Mouse (Mus musculus): Measurements from ENCODE around the gene Ssh1. TPM values are rescaled to one million over a fixed set of nuclear protein-coding genes. Genes with fewer than 3 reads are reported as not detected.
A peak's percentile ranks its signal among the peaks of the same experiment; 100 is the strongest.

The Ssh1 gene
- polyA plus RNA-seq, 1 experiment from 2014 or later, result 10.3 TPM

GRCm38 (mm10) chr5:113918654-113919053, 75.0 kb downstream of the Ssh1 start:
- 2% methylated on average over 9 of the region's 9 CpGs for WGBS (ENCODE audit: missing documents)
- Histone ChIP-seq H3K4me3 (ENCODE audit: inconsistent target) (no peak overlapping the region), H3K36me3 (ENCODE audit: inconsistent target) (no peaks in the 10 kb centered on the region), H3K27ac (peak overlapping the region; percentile 97), H3K79me2 (ENCODE audit: inconsistent target) (no peaks in the 10 kb centered on the region)

- Histone ChIP-seq H3K4me3 (ENCODE audit: inconsistent target) (no peak overlapping the region), H3K36me3 (ENCODE audit: inconsistent target) (no peaks in the 10 kb centered on the region), H3K27ac (peak overlapping the region; percentile 78), H3K79me2 (ENCODE audit: inconsistent target) (peaks cover 21% of the 10 kb centered on the region)
- 81% methylated on average over 6 of the region's 6 CpGs for WGBS (ENCODE audit: missing documents)
Measured at GRCm38 (mm10) chr5:113910705-113911104, 83.0 kb downstream of the Ssh1 start.

- Histone ChIP-seq H3K79me2 (ENCODE audit: inconsistent target) (peaks cover 26% of the 10 kb centered on the region), H3K27ac (peak overlapping the region; percentile 78), H3K36me3 (ENCODE audit: inconsistent target) (no peaks in the 10 kb centered on the region), H3K4me3 (ENCODE audit: inconsistent target) (no peak overlapping the region)
- 25% methylated on average over 8 of the region's 10 CpGs for WGBS (ENCODE audit: missing documents)
Measured at GRCm38 (mm10) chr5:113910065-113910701, 83.5 kb downstream of the Ssh1 start.

GRCm38 (mm10) chr5:113908592-113909441, 84.9 kb downstream of the Ssh1 start, which contains the start of gene Coro1c:
Gene Coro1c, minus strand, starts transcription at chr5:113908758.
- Histone ChIP-seq H3K36me3 (ENCODE audit: inconsistent target) (no peaks in the 10 kb centered on the region), H3K79me2 (ENCODE audit: inconsistent target) (peaks cover 40% of the 10 kb centered on the region)
- 1% methylated on average over 34 of the region's 68 CpGs for WGBS (ENCODE audit: missing documents)

GRCm38 (mm10) chr5:113907786-113908567, 85.7 kb downstream of the Ssh1 start:
- H3K4me3 ChIP-seq (ENCODE audit: inconsistent target), result peak overlapping the region; percentile 62
- H3K79me2 ChIP-seq (ENCODE audit: inconsistent target), result peaks cover 48% of the 10 kb centered on the region
- H3K27ac ChIP-seq, result peak overlapping the region; percentile 88
- WGBS (ENCODE audit: missing documents), result under 1% methylated on average over 51 of the region's 69 CpGs
- H3K36me3 ChIP-seq (ENCODE audit: inconsistent target), result no peaks in the 10 kb centered on the region

More at GRCm38 (mm10) chr5:113908592-113909441, 84.9 kb downstream of the Ssh1 start, which contains the start of gene Coro1c:
- Histone ChIP-seq H3K27ac (peak within 1 kb of the TSS; percentile 88), H3K4me3 (ENCODE audit: inconsistent target) (peak within 1 kb of the TSS; percentile 62)

GRCm38 (mm10) chr5:113906958-113907735, 86.5 kb downstream of the Ssh1 start:
- peak overlapping the region; percentile 62 for H3K4me3 ChIP-seq (ENCODE audit: inconsistent target)
- WGBS (ENCODE audit: missing documents), result 17% methylated on average over 17 of the region's 17 CpGs
- peaks cover 56% of the 10 kb centered on the region for H3K79me2 ChIP-seq (ENCODE audit: inconsistent target)
- H3K27ac ChIP-seq, result peak overlapping the region; percentile 88
- no peaks in the 10 kb centered on the region for H3K36me3 ChIP-seq (ENCODE audit: inconsistent target)

GRCm38 (mm10) chr5:113904987-113905386, 88.7 kb downstream of the Ssh1 start:
- WGBS (ENCODE audit: missing documents), result 92% methylated on average over 4 of the region's 4 CpGs
- Histone ChIP-seq H3K36me3 (ENCODE audit: inconsistent target) (no peaks in the 10 kb centered on the region), H3K4me3 (ENCODE audit: inconsistent target) (no peak overlapping the region)

GRCm38 (mm10) chr5:113902983-113903382, 90.7 kb downstream of the Ssh1 start:
- WGBS (ENCODE audit: missing documents), result 100% methylated on average over 5 of the region's 5 CpGs
- Histone ChIP-seq H3K27ac (no peak overlapping the region), H3K36me3 (ENCODE audit: inconsistent target) (no peaks in the 10 kb centered on the region), H3K4me3 (ENCODE audit: inconsistent target) (no peak overlapping the region), H3K79me2 (ENCODE audit: inconsistent target) (peaks cover 98% of the 10 kb centered on the region)

More at GRCm38 (mm10) chr5:113904987-113905386, 88.7 kb downstream of the Ssh1 start:
- Histone ChIP-seq H3K79me2 (ENCODE audit: inconsistent target) (peaks cover 78% of the 10 kb centered on the region), H3K27ac (no peak overlapping the region)

GRCm38 (mm10) chr5:113902017-113902416, 91.7 kb downstream of the Ssh1 start:
- H3K27ac ChIP-seq, result no peak overlapping the region
- WGBS (ENCODE audit: missing documents), result 75% methylated on average over 5 of the region's 6 CpGs
- H3K36me3 ChIP-seq (ENCODE audit: inconsistent target), result no peaks in the 10 kb centered on the region
- H3K79me2 ChIP-seq (ENCODE audit: inconsistent target), result peaks cover 100% of the 10 kb centered on the region
- no peak overlapping the region for H3K4me3 ChIP-seq (ENCODE audit: inconsistent target)

- Histone ChIP-seq H3K36me3 (ENCODE audit: inconsistent target) (no peaks in the 10 kb centered on the region; the same call in 1 of the 2 replicates), H3K27ac (no peak overlapping the region)
- 87% methylated on average over 8 of the region's 8 CpGs for WGBS (ENCODE audit: missing documents)
Measured at GRCm38 (mm10) chr5:113901074-113901571, 92.6 kb downstream of the Ssh1 start.

GRCm38 (mm10) chr5:113899543-113899942, 94.2 kb downstream of the Ssh1 start:
- H3K4me3 ChIP-seq (ENCODE audit: inconsistent target), result no peak overlapping the region
- H3K27ac ChIP-seq, result no peak overlapping the region
- peaks cover 100% of the 10 kb centered on the region for H3K79me2 ChIP-seq (ENCODE audit: inconsistent target)
- 64% methylated on average over 12 of the region's 12 CpGs for WGBS (ENCODE audit: missing documents)
- no peaks in the 10 kb centered on the region; the same call in 1 of the 2 replicates for H3K36me3 ChIP-seq (ENCODE audit: inconsistent target)

More at GRCm38 (mm10) chr5:113901074-113901571, 92.6 kb downstream of the Ssh1 start:
- no peak overlapping the region for H3K4me3 ChIP-seq (ENCODE audit: inconsistent target)
- H3K79me2 ChIP-seq (ENCODE audit: inconsistent target), result peaks cover 100% of the 10 kb centered on the region

GRCm38 (mm10) chr5:113892005-113892404, 101.7 kb downstream of the Ssh1 start:
- Histone ChIP-seq H3K4me3 (ENCODE audit: inconsistent target) (no peak overlapping the region), H3K36me3 (ENCODE audit: inconsistent target) (no peaks in the 10 kb centered on the region; the same call in 1 of the 2 replicates), H3K79me2 (ENCODE audit: inconsistent target) (peaks cover 100% of the 10 kb centered on the region), H3K27ac (no peak overlapping the region)
- 99% methylated on average over 7 of the region's 7 CpGs for WGBS (ENCODE audit: missing documents)

- H3K79me2 ChIP-seq (ENCODE audit: inconsistent target), result peaks cover 100% of the 10 kb centered on the region
- H3K36me3 ChIP-seq (ENCODE audit: inconsistent target), result no peaks in the 10 kb centered on the region; the same call in 1 of the 2 replicates
- no peak overlapping the region for H3K4me3 ChIP-seq (ENCODE audit: inconsistent target)
- 91% methylated on average over 18 of the region's 18 CpGs for whole genome bisulfite sequencing (ENCODE audit: missing documents)
- no peak overlapping the region for H3K27ac ChIP-seq
Measured at GRCm38 (mm10) chr5:113890874-113891273, 102.8 kb downstream of the Ssh1 start.

Measured in macrophage (primary cell).